Comparison of ENCODE assay signal across 21 mouse cellular contexts in the genomic region with DNA sequence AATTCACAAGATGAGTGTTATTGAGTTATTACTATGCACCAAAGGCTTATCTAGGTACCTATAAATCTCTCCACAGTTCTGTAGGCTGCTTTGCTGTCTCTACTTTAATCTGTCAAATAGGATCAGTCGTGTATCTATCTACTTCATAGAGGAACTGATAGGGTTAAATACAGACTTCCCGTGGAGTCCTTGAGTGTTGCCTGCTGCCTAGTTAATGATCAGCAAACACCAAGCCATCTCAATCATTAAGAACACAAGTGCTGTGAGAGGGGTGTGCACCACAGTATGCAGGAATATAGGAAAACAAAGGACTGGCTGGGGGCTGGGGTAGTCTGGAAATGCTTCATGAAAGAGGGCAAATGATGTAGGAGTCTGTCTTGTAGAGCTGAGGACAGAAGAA. TPM values are rescaled to one million over a fixed set of nuclear protein-coding genes. Genes with fewer than 3 reads are reported as not detected.
DNase-seq lines count a peak whose midpoint lies in the region; ATAC-seq and TF ChIP-seq lines count a peak whose summit lies in the region.
"Had no signal": no experiment of that assay in that cellular context is flagged by ENCODE, and none has a peak within 500 bp of the region (broad histone marks: within the 10 kb centered on the region; RNA-seq: fewer than 3 reads in every experiment).

No protein-coding gene starts in this region.

- intact Hi-C loops in gastrocnemius, adult 2 months (cut with DNase I), result no loop called here
- intact Hi-C loops in heart, postnatal 25 days (cut with DNase I), result no loop called here

- peaks cover 94% of the 10 kb centered on the region for H3K4me1 ChIP-seq in heart, embryonic 16.5 days (ENCODE audit: control insufficient read depth, insufficient read depth, low read length)
- H3K4me1 ChIP-seq in kidney, embryonic 16.5 days (ENCODE audit: insufficient read depth, low read length), result peaks cover 58% of the 10 kb centered on the region

- H3K4me2 ChIP-seq in heart, embryonic 16.5 days (ENCODE audit: low read depth, low read length), result no peak overlapping the region
- H3K4me2 ChIP-seq in kidney, embryonic 16.5 days (replicated peaks; ENCODE audit: low read depth, low read length), result peak overlapping the region; percentile 11
- H3K4me2 ChIP-seq: liver, embryonic 12.5 days; midbrain, embryonic 11.5 days; neural tube, embryonic 12.5 days had no signal

- peaks cover 22% of the 10 kb centered on the region for H3K36me3 ChIP-seq in heart, embryonic 16.5 days (ENCODE audit: control insufficient read depth, insufficient read depth)
- H3K36me3 ChIP-seq in kidney, embryonic 16.5 days (ENCODE audit: insufficient read depth, low read length), result no peaks in the 10 kb centered on the region
- H3K36me3 ChIP-seq: liver, embryonic 12.5 days; neural tube, embryonic 12.5 days had no signal

- DNase-seq in gastrocnemius, adult 2 months, result no peak
- no peak for DNase-seq in gastrocnemius, adult 8-10 months (ENCODE audit: low spot score in 2 of 2)
- DNase-seq in heart, postnatal 25 days (ENCODE audit: low spot score), result no peak
- DNase-seq in kidney, adult 18-20 months, result no peak
- DNase-seq in brain, embryonic 14.5 days (ENCODE audit: low read depth), result peak; percentile 25
- no peak for DNase-seq in right cerebral cortex, adult 2 months (ENCODE audit: low spot score in 2 of 2)
- DNase-seq: adrenal gland, adult 2 months; cerebellum, adult 8-10 months; gastrocnemius, postnatal 14 days; heart, postnatal 4 days; layer of hippocampus, adult 9-11 months; left cerebral cortex, postnatal 4 days; right cerebral cortex, adult 18-20 months; thymus, adult 18-20 months had no signal

- peak overlapping the region; percentile 65; the same call in 1 of the 2 replicates for H3K27ac ChIP-seq in gastrocnemius, adult 2 months
- H3K27ac ChIP-seq in heart, embryonic 16.5 days (ENCODE audit: low read length), result peak overlapping the region; percentile 94
- H3K27ac ChIP-seq in kidney, embryonic 16.5 days (ENCODE audit: low read length), result peak overlapping the region; percentile 40
- H3K27ac ChIP-seq: hindbrain, postnatal 0 days; liver, embryonic 12.5 days; neural tube, embryonic 12.5 days had no signal

- 30% methylated on average over 2 of the region's 2 CpGs for whole genome bisulfite sequencing in heart, embryonic 16.5 days
- 32% methylated on average over 2 of the region's 2 CpGs for WGBS in kidney, embryonic 16.5 days

- no peaks in the 10 kb centered on the region for H3K9me3 ChIP-seq in heart, embryonic 16.5 days (replicated peaks; ENCODE audit: control insufficient read depth, low read length)
- H3K9me3 ChIP-seq in kidney, embryonic 16.5 days (ENCODE audit: low read length), result no peaks in the 10 kb centered on the region
- H3K9me3 ChIP-seq: liver, embryonic 12.5 days; neural tube, embryonic 12.5 days had no signal

- peak overlapping the region; percentile 65 for H3K9ac ChIP-seq in heart, embryonic 16.5 days (ENCODE audit: low read length)
- no peak overlapping the region for H3K9ac ChIP-seq in kidney, embryonic 16.5 days (replicated peaks; ENCODE audit: low read length)
- H3K9ac ChIP-seq: liver, embryonic 12.5 days; neural tube, embryonic 12.5 days had no signal

- TF ChIP-seq CTCF in gastrocnemius, adult 2 months (IDR thresholded peaks at IDR 0.05), result no peak
- no peak for TF ChIP-seq CTCF in brain, embryonic 14.5 days (IDR thresholded peaks at IDR 0.05; ENCODE audit: borderline replicate concordance, extremely low read depth, insufficient read depth, insufficient read length)

- no peaks in the 10 kb centered on the region for H3K27me3 ChIP-seq in heart, embryonic 16.5 days (ENCODE audit: control insufficient read depth, insufficient read depth, low read length)
- no peaks in the 10 kb centered on the region for H3K27me3 ChIP-seq in kidney, embryonic 16.5 days (ENCODE audit: insufficient read depth, low read length)
- H3K27me3 ChIP-seq: liver, embryonic 12.5 days; neural tube, embryonic 12.5 days had no signal

- H3K4me3 ChIP-seq in gastrocnemius, adult 2 months, result no peak overlapping the region
- H3K4me3 ChIP-seq in heart, embryonic 16.5 days (ENCODE audit: low read length), result no peak overlapping the region
- H3K4me3 ChIP-seq in kidney, embryonic 16.5 days (ENCODE audit: low read length), result no peak overlapping the region
- H3K4me3 ChIP-seq: left cerebral cortex, adult 2 months; liver, embryonic 12.5 days; neural tube, embryonic 12.5 days had no signal

- TF ChIP-seq POLR2A in brain, embryonic 14.5 days (IDR thresholded peaks at IDR 0.05; ENCODE audit: borderline replicate concordance, extremely low read depth, insufficient read depth, insufficient read length, poor library complexity, severe bottlenecking), result no peak

- ATAC-seq in heart, embryonic 16.5 days (replicated peaks; ENCODE audit: extremely low read depth, insufficient read depth, low FRiP score), result no peak
- peak; percentile 71; the same call in 1 of the 2 replicates for ATAC-seq in kidney, embryonic 16.5 days (ENCODE audit: low FRiP score, low TSS enrichment)
- ATAC-seq: hindbrain, postnatal 0 days; liver, embryonic 12.5 days had no signal

RNA-seq across cellular contexts. Expression of a gene that starts 50.2 kb away (rescaled TPM):
- 100 to 1,000 TPM; 124 to 136 TPM for total RNA-seq in gastrocnemius, adult 2 months (2021)
- 100 to 1,000 TPM; 172 to 236 (median 206) TPM for total RNA-seq in gastrocnemius, adult 8-10 months (2022)
- polyA plus RNA-seq in heart, embryonic 16.5 days (2015; fragmentation: Nextera tagmentation; extraction: Ambion mirVana), result 128 and 145 TPM in 2 replicates
- 100 to 1,000 TPM in 1 of 2 experiments, 10 to 100 TPM in 1; 93.4 to 103 TPM for total RNA-seq in heart, postnatal 25 days (2021)
- 7.9 and 8.3 TPM in 2 replicates for polyA plus RNA-seq in kidney, embryonic 16.5 days (2015; fragmentation: Nextera tagmentation; extraction: Ambion mirVana)
- polyA plus RNA-seq in brain, embryonic 14.5 days (2012; rRNA removed), result 4.8 TPM in 2 replicates

Comparison
In these comparisons a context has a peak if more than half of its experiments do, and no peak if none do; other contexts are left out.
1. H3K27ac ChIP-seq: peak in every context shown above with its lines; median percentile 94 in heart, embryonic 16.5 days; 65 in gastrocnemius, adult 2 months; 40 in kidney, embryonic 16.5 days.